Mouse (Mus musculus) limb, embryonic 13.5 days (tissue): Measurements from ENCODE around the gene Pik3ip1. TPM values are rescaled to one million over a fixed set of nuclear protein-coding genes. Genes with fewer than 3 reads are reported as not detected.

Experiments used
- ATAC-seq: fragments of 200-750 bp; cut with Nextera tagmentation; 2 replicates; pipeline ENCODE4 v1.8.0; 2017; ENCODE audit warnings: low read depth, moderate number of reproducible peaks, moderate TSS enrichment; ENCODE audit not compliant: low FRiP score
- H3K27ac ChIP-seq: fragments of 300-500 bp; sonication (generic); 2 replicates; pipeline ENCODE4 v1.5.1; 2015; ENCODE audit warnings: inconsistent platforms, mild to moderate bottlenecking, moderate library complexity
- H3K27me3 ChIP-seq: fragments of 300-500 bp; sonication (generic); 2 replicates; pipeline ENCODE4 v1.6.1; 2015; ENCODE audit warnings: mild to moderate bottlenecking, inconsistent platforms
- H3K36me3 ChIP-seq: fragments of 300-500 bp; sonication (generic); 2 replicates; pipeline ENCODE4 v1.6.1; 2015; ENCODE audit warnings: inconsistent platforms, mild to moderate bottlenecking, moderate library complexity
- H3K4me1 ChIP-seq: fragments of 300-500 bp; sonication (generic); 2 replicates; pipeline ENCODE4 v1.6.1; 2015; ENCODE audit warnings: inconsistent platforms
- H3K4me2 ChIP-seq: fragments of 300-500 bp; sonication (generic); replicated peaks from 2 replicates; pipeline ENCODE4 v1.6.1; 2015; ENCODE audit warnings: inconsistent platforms, mild to moderate bottlenecking, moderate library complexity
- H3K4me3 ChIP-seq: fragments of 300-500 bp; sonication (generic); 2 replicates; pipeline ENCODE4 v1.5.1; 2015; ENCODE audit warnings: moderate library complexity, mild to moderate bottlenecking, inconsistent platforms
- H3K9ac ChIP-seq: fragments of 300-500 bp; sonication (generic); 2 replicates; pipeline ENCODE4 v1.6.1; 2015; ENCODE audit warnings: mild to moderate bottlenecking, inconsistent platforms
- H3K9me3 ChIP-seq: fragments of 300-500 bp; sonication (generic); 2 replicates; pipeline ENCODE4 v1.6.1; 2016; ENCODE audit warnings: inconsistent platforms
- WGBS: fragments of 180-500 bp; shearing (Covaris S2); methylation state at CpG from one replicate; pipeline ENCODE4 v1.1.7; 2015; 5-methylcytosine and 5-hydroxymethylcytosine counted together
- polyA plus RNA-seq: library from polyadenylated mRNA; unstranded; fragments of >200 nt; fragmentation: Nextera tagmentation; extraction: Ambion mirVana; gene quantifications from 2 replicates; pipeline ENCODE4 v1.2.1, GENCODE M21; 2015

Pik3ip1 gene
- polyA plus RNA-seq, 1 experiment from 2014 or later = 17.2 TPM

- Histone ChIP-seq H3K36me3 (peaks cover 36% of the 10 kb centered on the region), H3K4me1 (peaks cover 49% of the 10 kb centered on the region), H3K27me3 (no peaks in the 10 kb centered on the region), H3K27ac (peak overlapping the region; percentile 100), H3K9ac (peak overlapping the region; percentile 95), H3K4me3 (peak overlapping the region; percentile 83), H3K4me2 (peak overlapping the region; percentile 100), H3K9me3 (no peaks in the 10 kb centered on the region)
- WGBS = 2% methylated on average over 26 of the region's 26 CpGs
- ATAC-seq = no peak
Observed at GRCm38 (mm10) chr11:3291311-3292061, 38.7 kb upstream of the Pik3ip1 start.

- ATAC-seq = no peak
- 0% methylated on average over 8 of the region's 8 CpGs for WGBS
- peak overlapping the region; percentile 95 for H3K9ac ChIP-seq
- peak overlapping the region; percentile 83 for H3K4me3 ChIP-seq
- peak overlapping the region; percentile 100 for H3K27ac ChIP-seq
- H3K36me3 ChIP-seq = peaks cover 41% of the 10 kb centered on the region
- no peaks in the 10 kb centered on the region for H3K9me3 ChIP-seq
- H3K4me2 ChIP-seq = peak overlapping the region; percentile 100
- peaks cover 49% of the 10 kb centered on the region for H3K4me1 ChIP-seq
- H3K27me3 ChIP-seq = no peaks in the 10 kb centered on the region
Observed at GRCm38 (mm10) chr11:3292062-3292421, 38.2 kb upstream of the Pik3ip1 start.

GRCm38 (mm10) chr11:3292711-3293249 is 37.4 kb upstream of the Pik3ip1 start:
- H3K27me3 ChIP-seq = no peaks in the 10 kb centered on the region
- peak overlapping the region; percentile 83 for H3K4me3 ChIP-seq
- peak overlapping the region; percentile 100 for H3K4me2 ChIP-seq
- H3K27ac ChIP-seq = peak overlapping the region; percentile 100
- H3K9me3 ChIP-seq = no peaks in the 10 kb centered on the region
- ATAC-seq = no peak
- WGBS = 2% methylated on average over 8 of the region's 8 CpGs
- H3K4me1 ChIP-seq = peaks cover 47% of the 10 kb centered on the region
- H3K9ac ChIP-seq = peak overlapping the region; percentile 95
- H3K36me3 ChIP-seq = peaks cover 49% of the 10 kb centered on the region

GRCm38 (mm10) chr11:3293361-3293760 is 36.8 kb upstream of the Pik3ip1 start:
- Histone ChIP-seq H3K27me3 (no peaks in the 10 kb centered on the region), H3K9me3 (no peaks in the 10 kb centered on the region), H3K27ac (peak overlapping the region; percentile 100; the same call in 1 of the 2 replicates), H3K36me3 (peaks cover 55% of the 10 kb centered on the region), H3K4me3 (peak overlapping the region; percentile 83), H3K4me2 (peak overlapping the region; percentile 100), H3K4me1 (peaks cover 41% of the 10 kb centered on the region), H3K9ac (peak overlapping the region; percentile 95)
- WGBS = 58% methylated on average over 4 of the region's 4 CpGs
- no peak for ATAC-seq

- Histone ChIP-seq H3K4me1 (peaks cover 40% of the 10 kb centered on the region), H3K4me2 (peak overlapping the region; percentile 100), H3K9me3 (no peaks in the 10 kb centered on the region), H3K36me3 (peaks cover 67% of the 10 kb centered on the region), H3K27ac (no peak overlapping the region), H3K27me3 (no peaks in the 10 kb centered on the region), H3K9ac (0 out of 2 replicates have a peak overlapping the region, but pooled peaks have one; percentile 31), H3K4me3 (no peak overlapping the region)
- 97% methylated on average over 2 of the region's 2 CpGs for WGBS
- ATAC-seq = no peak
Observed at GRCm38 (mm10) chr11:3294641-3295040, 35.6 kb upstream of the Pik3ip1 start.

- Histone ChIP-seq H3K27ac (no peak overlapping the region), H3K4me1 (peaks cover 38% of the 10 kb centered on the region), H3K4me2 (no peak overlapping the region), H3K9me3 (no peaks in the 10 kb centered on the region), H3K9ac (no peak overlapping the region), H3K36me3 (peaks cover 82% of the 10 kb centered on the region), H3K4me3 (no peak overlapping the region), H3K27me3 (no peaks in the 10 kb centered on the region)
- no peak for ATAC-seq
- 79% methylated on average over 5 of the region's 5 CpGs for WGBS
Observed at GRCm38 (mm10) chr11:3296056-3296455, 34.1 kb upstream of the Pik3ip1 start.

GRCm38 (mm10) chr11:3297871-3298812 is 32.1 kb upstream of the Pik3ip1 start:
- Histone ChIP-seq H3K4me2 (no peak overlapping the region), H3K4me1 (peaks cover 38% of the 10 kb centered on the region), H3K9me3 (no peaks in the 10 kb centered on the region), H3K27ac (no peak overlapping the region), H3K36me3 (peaks cover 100% of the 10 kb centered on the region), H3K9ac (no peak overlapping the region), H3K27me3 (no peaks in the 10 kb centered on the region), H3K4me3 (no peak overlapping the region)
- WGBS = 87% methylated on average over 10 of the region's 10 CpGs
- ATAC-seq = no peak

- no peak overlapping the region for H3K9ac ChIP-seq
- peaks cover 32% of the 10 kb centered on the region for H3K4me1 ChIP-seq
- no peaks in the 10 kb centered on the region for H3K27me3 ChIP-seq
- 90% methylated on average over 14 of the region's 14 CpGs for WGBS
- no peak overlapping the region for H3K27ac ChIP-seq
- no peaks in the 10 kb centered on the region for H3K9me3 ChIP-seq
- H3K36me3 ChIP-seq = peaks cover 99% of the 10 kb centered on the region
- H3K4me3 ChIP-seq = no peak overlapping the region
- no peak for ATAC-seq
- no peak overlapping the region for H3K4me2 ChIP-seq
Observed at GRCm38 (mm10) chr11:3298813-3299185, 31.4 kb upstream of the Pik3ip1 start.

- H3K4me3 ChIP-seq = no peak overlapping the region
- no peak overlapping the region for H3K4me2 ChIP-seq
- H3K36me3 ChIP-seq = peaks cover 99% of the 10 kb centered on the region
- no peak for ATAC-seq
- no peak overlapping the region for H3K27ac ChIP-seq
- no peaks in the 10 kb centered on the region for H3K27me3 ChIP-seq
- H3K4me1 ChIP-seq = peaks cover 11% of the 10 kb centered on the region
- no peaks in the 10 kb centered on the region for H3K9me3 ChIP-seq
- 96% methylated on average over 5 of the region's 5 CpGs for WGBS
- no peak overlapping the region for H3K9ac ChIP-seq
Observed at GRCm38 (mm10) chr11:3301075-3301474, 29.1 kb upstream of the Pik3ip1 start.

GRCm38 (mm10) chr11:3302385-3302784 is 27.8 kb upstream of the Pik3ip1 start:
- H3K9ac ChIP-seq = no peak overlapping the region
- no peak for ATAC-seq
- no peaks in the 10 kb centered on the region for H3K9me3 ChIP-seq
- H3K4me2 ChIP-seq = no peak overlapping the region
- no peak overlapping the region for H3K27ac ChIP-seq
- H3K4me1 ChIP-seq = peaks cover 10% of the 10 kb centered on the region; the same call in 1 of the 2 replicates
- no peak overlapping the region for H3K4me3 ChIP-seq
- 83% methylated on average over 4 of the region's 4 CpGs for WGBS
- H3K27me3 ChIP-seq = no peaks in the 10 kb centered on the region
- H3K36me3 ChIP-seq = peaks cover 99% of the 10 kb centered on the region

GRCm38 (mm10) chr11:3302792-3303191 is 27.4 kb upstream of the Pik3ip1 start:
- 67% methylated on average over 4 of the region's 4 CpGs for WGBS
- no peaks in the 10 kb centered on the region for H3K9me3 ChIP-seq
- H3K9ac ChIP-seq = no peak overlapping the region
- H3K27ac ChIP-seq = no peak overlapping the region
- no peak for ATAC-seq
- H3K36me3 ChIP-seq = peaks cover 99% of the 10 kb centered on the region
- no peak overlapping the region for H3K4me3 ChIP-seq
- H3K4me2 ChIP-seq = no peak overlapping the region
- no peaks in the 10 kb centered on the region for H3K27me3 ChIP-seq
- H3K4me1 ChIP-seq = peaks cover 10% of the 10 kb centered on the region; the same call in 1 of the 2 replicates

- WGBS = 92% methylated on average over 4 of the region's 4 CpGs
Observed at GRCm38 (mm10) chr11:3305821-3306220, 24.4 kb upstream of the Pik3ip1 start.

More at GRCm38 (mm10) chr11:3305821-3306220, 24.4 kb upstream of the Pik3ip1 start:
- Histone ChIP-seq H3K4me1 (peaks cover 10% of the 10 kb centered on the region; the same call in 1 of the 2 replicates), H3K9me3 (no peaks in the 10 kb centered on the region), H3K27ac (no peak overlapping the region), H3K4me2 (no peak overlapping the region), H3K9ac (no peak overlapping the region), H3K36me3 (peaks cover 99% of the 10 kb centered on the region), H3K4me3 (no peak overlapping the region), H3K27me3 (no peaks in the 10 kb centered on the region)
- ATAC-seq = no peak
